Mouse (Mus musculus) liver, adult 2 months (tissue): ENCODE results near the gene Asb3. TPM values are rescaled to one million over a fixed set of nuclear protein-coding genes. Genes with fewer than 3 reads are reported as not detected.
"Not testable (repeated sequence)": the region's sequence is repeated elsewhere in the genome, so short reads cannot be mapped to it uniquely, and the experiment has no call there.

Source experiments
- DNase-seq: peaks from one replicate; pipeline ENCODE4 v3.0.0-alpha.2; 2011; ENCODE audit warnings: low read depth, low spot score; ENCODE audit errors: extremely low read depth
- H3K27ac ChIP-seq: fragments of 200-500 bp; replicated peaks from 2 replicates; pipeline ENCODE4 v1.5.1; 2012; ENCODE audit warnings: low read depth, mild to moderate bottlenecking, control low read depth, inconsistent platforms, low read length; ENCODE audit not compliant: insufficient read depth
- H3K27me3 ChIP-seq: fragments of 200-500 bp; 2 replicates; pipeline ENCODE4 v1.6.1; 2012; ENCODE audit warnings: mild to moderate bottlenecking, moderate library complexity, low read length, inconsistent platforms; ENCODE audit not compliant: control insufficient read depth, insufficient read depth
- H3K36me3 ChIP-seq: fragments of 200-500 bp; 2 replicates; pipeline ENCODE4 v1.6.1; 2012; ENCODE audit warnings: low read length, inconsistent platforms; ENCODE audit not compliant: control insufficient read depth, insufficient read depth
- H3K4me1 ChIP-seq: fragments of 200-500 bp; 2 replicates; pipeline ENCODE4 v1.6.1; 2011; ENCODE audit warnings: low read length; ENCODE audit not compliant: control insufficient read depth, insufficient read depth
- H3K4me3 ChIP-seq: fragments of 200-500 bp; 2 replicates; pipeline ENCODE4 v1.5.1; 2011; ENCODE audit warnings: low read depth, mild to moderate bottlenecking, control low read depth, low read length, moderate library complexity; ENCODE audit not compliant: insufficient read depth
- H3K79me2 ChIP-seq: fragments of 200-500 bp; 2 replicates; pipeline ENCODE4 v1.6.1; 2012; ENCODE audit warnings: inconsistent platforms, mild to moderate bottlenecking, low read length, moderate library complexity; ENCODE audit not compliant: control insufficient read depth, insufficient read depth
- H3K9ac ChIP-seq: fragments of 200-500 bp; 2 replicates; pipeline ENCODE4 v1.6.1; 2012; ENCODE audit warnings: low read depth, mild to moderate bottlenecking, control low read depth, inconsistent platforms, low read length
- CTCF ChIP-seq: fragments of 200-500 bp; IDR thresholded peaks from 2 replicates; pipeline ENCODE4 v1.5.1; 2011; ENCODE audit warnings: low read depth, low read length, control low read depth
- POLR2A ChIP-seq: fragments of 200-500 bp; IDR thresholded peaks from 2 replicates; pipeline ENCODE4 v1.6.1; 2011; ENCODE audit warnings: low read length, control low read depth; ENCODE audit not compliant: insufficient read depth; ENCODE audit errors: extremely low read depth
- WGBS: fragments of 180-500 bp; shearing (Covaris S2); methylation state at CpG from one replicate; pipeline ENCODE4 v1.1.7; 2018; 5-methylcytosine and 5-hydroxymethylcytosine counted together
- polyA plus RNA-seq: library from polyadenylated mRNA; depleted of rRNA; stranded (reverse); fragments of >200 nt; gene quantifications from 2 replicates; pipeline ENCODE4 v1.2.3, GENCODE M21; 2012; rRNA removed
- total RNA-seq: library from RNA; depleted of rRNA; stranded (reverse); fragments of >200 nt; gene quantifications from 2 replicates; pipeline ENCODE4 v1.2.3, GENCODE M21; 2014; rRNA removed

The Asb3 gene
- total and polyA plus RNA-seq, 2 experiments: 1.6 to 10.8 TPM

DNA sequence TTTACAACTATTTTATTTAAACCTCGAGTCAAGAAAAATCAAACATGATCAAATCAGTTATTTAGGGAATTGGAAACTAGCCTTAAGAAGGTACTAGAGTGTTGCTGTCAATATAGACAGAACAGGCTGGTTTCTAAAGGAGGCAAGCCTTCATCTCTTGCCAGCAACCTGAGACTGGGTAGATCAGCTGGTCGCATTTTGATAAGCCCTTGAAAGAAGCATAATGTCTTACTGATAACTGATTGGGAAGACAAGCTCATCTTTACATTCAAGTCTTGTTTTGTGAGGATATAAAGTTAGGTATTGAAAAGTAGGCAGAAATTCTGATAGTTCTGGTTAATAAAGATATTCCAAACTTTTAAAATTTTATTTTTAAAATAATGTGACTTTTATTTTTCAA lies 217.0 kb downstream of the Asb3 start:
- TF ChIP-seq CTCF: no peak
- no peak for TF ChIP-seq POLR2A

GRCm38 (mm10) chr11:31105364-31105763 lies 220.1 kb downstream of the Asb3 start:
- no peak overlapping the region for H3K4me3 ChIP-seq
- H3K9ac ChIP-seq: no peak overlapping the region
- no peaks in the 10 kb centered on the region; the same call in 1 of the 2 replicates for H3K36me3 ChIP-seq
- no peaks in the 10 kb centered on the region for H3K4me1 ChIP-seq
- H3K79me2 ChIP-seq: no peaks in the 10 kb centered on the region
- TF ChIP-seq POLR2A (no peak), CTCF (no peak)
- no peak overlapping the region for H3K27ac ChIP-seq
- H3K27me3 ChIP-seq: no peaks in the 10 kb centered on the region
- no peak for DNase-seq
- 97% methylated on average over 5 of the region's 5 CpGs for WGBS

More for the DNA sequence above, 217.0 kb downstream of the Asb3 start:
- Histone ChIP-seq H3K27ac (no peak overlapping the region), H3K9ac (no peak overlapping the region), H3K36me3 (no peaks in the 10 kb centered on the region; the same call in 1 of the 2 replicates), H3K4me3 (no peak overlapping the region), H3K4me1 (no peaks in the 10 kb centered on the region), H3K27me3 (no peaks in the 10 kb centered on the region), H3K79me2 (no peaks in the 10 kb centered on the region)
- no peak for DNase-seq
- WGBS: 87% methylated on average over 2 of the region's 2 CpGs

- WGBS: 81% methylated on average over 1 of the region's 1 CpGs
- H3K36me3 ChIP-seq, H3K4me3 ChIP-seq, H3K4me1 ChIP-seq, H3K79me2 ChIP-seq, H3K27me3 ChIP-seq, DNase-seq, H3K9ac ChIP-seq, H3K27ac ChIP-seq: not testable (repeated sequence)
These were observed 241.7 kb downstream of the Asb3 start for GRCm38 (mm10) chr11:31126964-31127363.

GRCm38 (mm10) chr11:31133726-31134125 lies 248.5 kb downstream of the Asb3 start:
- H3K79me2 ChIP-seq, H3K9ac ChIP-seq, H3K36me3 ChIP-seq, H3K27me3 ChIP-seq, H3K27ac ChIP-seq, H3K4me1 ChIP-seq, DNase-seq, H3K4me3 ChIP-seq: not testable (repeated sequence)
- WGBS: 78% methylated on average over 4 of the region's 4 CpGs

DNA sequence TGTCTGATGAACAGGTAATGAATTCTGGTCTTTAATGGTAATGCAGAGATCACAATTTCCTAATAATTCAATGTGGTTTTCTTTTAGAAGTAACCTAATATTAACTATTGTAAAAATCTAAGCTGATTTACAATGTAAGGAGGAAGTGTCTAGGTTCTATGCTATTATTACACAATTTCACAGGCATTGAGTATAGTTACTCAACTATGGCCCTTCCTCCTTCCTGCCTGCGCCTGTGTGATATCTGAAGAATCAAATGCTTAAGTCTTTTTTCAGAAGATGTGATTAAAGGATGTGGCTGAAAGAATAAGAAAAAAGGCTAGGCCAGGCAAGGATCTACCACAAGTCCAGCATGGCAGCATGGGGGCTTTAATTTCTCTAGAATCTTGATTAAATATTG lies 249.6 kb downstream of the Asb3 start:
- 82% methylated on average over 1 of the region's 1 CpGs for WGBS
- not testable (repeated sequence) for H3K9ac ChIP-seq, H3K36me3 ChIP-seq

GRCm38 (mm10) chr11:31138394-31138793 lies 253.2 kb downstream of the Asb3 start:
- DNase-seq, H3K4me1 ChIP-seq, H3K9ac ChIP-seq, H3K27me3 ChIP-seq, H3K79me2 ChIP-seq, H3K4me3 ChIP-seq, H3K27ac ChIP-seq, H3K36me3 ChIP-seq: not testable (repeated sequence)
- WGBS: 71% methylated on average over 1 of the region's 1 CpGs

More for the DNA sequence above, 249.6 kb downstream of the Asb3 start:
- not testable (repeated sequence) for H3K27ac ChIP-seq, DNase-seq, H3K27me3 ChIP-seq, H3K4me1 ChIP-seq, H3K4me3 ChIP-seq, H3K79me2 ChIP-seq

Other genes with a start within 250 kb of the Asb3 start
- 2.3 and 3.8 TPM in 2 replicates for gene Acyp2, start 235.8 kb upstream of the Asb3 start, total RNA-seq
- gene Acyp2, start 235.8 kb upstream of the Asb3 start, polyA plus RNA-seq: 1.0 and 2.4 TPM in 2 replicates
- 71.4 and 77.8 TPM in 2 replicates for gene Psme4, start 113.7 kb upstream of the Asb3 start, total RNA-seq
- 10.7 and 10.9 TPM in 2 replicates for gene Psme4, start 113.7 kb upstream of the Asb3 start, polyA plus RNA-seq
- gene Gpr75, start 58 bp upstream of the Asb3 start, total RNA-seq: not detected in 2 replicates
- 0.02 TPM in 2 replicates for gene Gpr75, start 58 bp upstream of the Asb3 start, polyA plus RNA-seq
- gene Erlec1, start 68.9 kb downstream of the Asb3 start, total RNA-seq: 31.3 and 33.4 TPM in 2 replicates
- 13.0 and 13.5 TPM in 2 replicates for gene Erlec1, start 68.9 kb downstream of the Asb3 start, polyA plus RNA-seq
- 37.5 and 45.9 TPM in 2 replicates for gene Chac2, start 100.9 kb downstream of the Asb3 start, total RNA-seq
- gene Chac2, start 100.9 kb downstream of the Asb3 start, polyA plus RNA-seq: 9.4 and 13.6 TPM in 2 replicates